Mouse (Mus musculus) induced T-regulatory cell, adult 2 months (primary cell): ENCODE measurements around the gene Mill2.
"Not testable (repeated sequence)": the region's sequence is repeated elsewhere in the genome, so short reads cannot be mapped to it uniquely, and the experiment has no call there.

ENCODE experiments used
- DNase-seq: peaks from one replicate; pipeline ENCODE4 v3.0.0-alpha.2; 2012; ENCODE audit warnings: low read depth

Gene Mill2

DNA sequence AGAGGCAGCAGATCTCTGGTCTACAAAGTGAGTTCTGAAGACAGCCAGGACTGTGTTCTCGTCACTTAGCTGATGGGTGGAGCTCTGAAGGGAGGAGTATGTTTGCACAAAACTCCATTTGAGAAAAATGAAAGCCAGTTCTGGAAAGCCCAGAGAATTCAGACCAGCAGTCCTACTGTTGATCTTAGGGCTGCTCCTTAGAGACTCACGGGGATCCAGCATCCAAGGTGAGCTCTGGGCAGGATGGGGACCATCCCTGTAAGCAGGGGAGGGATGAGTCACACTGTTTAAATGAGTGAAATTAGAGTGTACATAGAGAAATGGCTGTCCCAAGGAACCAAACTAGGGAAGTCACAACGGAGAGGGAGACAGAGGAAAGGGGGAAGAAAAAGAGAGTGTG is at the start of gene Mill2:
Mill2 (plus strand) TSS at position 102 of the 400 bp plus-strand sequence.
- DNase-seq: no peak

GRCm38 (mm10) chr7:18790671-18791070 is 49.1 kb upstream of the Mill2 start:
- not testable (repeated sequence) for DNase-seq

DNA sequence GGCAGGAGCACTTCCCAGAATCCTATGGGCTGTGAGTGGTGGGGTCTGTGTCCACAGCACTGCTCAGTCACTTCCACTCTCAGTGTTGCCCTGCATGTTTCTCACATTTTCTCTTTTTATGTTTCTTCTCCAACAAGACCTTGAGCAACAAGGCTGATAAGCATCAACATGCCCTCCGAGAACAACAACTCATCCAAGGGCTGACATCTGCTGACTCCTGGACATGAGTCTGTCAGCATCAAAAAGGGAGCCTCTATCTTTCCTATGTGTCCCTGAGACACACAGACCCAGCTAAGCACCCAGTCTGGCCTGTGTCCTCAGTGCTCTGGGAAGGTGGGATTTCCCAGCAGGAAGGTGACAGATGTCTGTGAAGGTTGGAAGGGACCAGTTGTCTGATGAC is 41.3 kb upstream of the Mill2 start, which contains the start of gene Psg19:
Psg19 (minus strand) TSS at position 101 of the 400 bp plus-strand sequence.
- DNase-seq: no peak

DNA sequence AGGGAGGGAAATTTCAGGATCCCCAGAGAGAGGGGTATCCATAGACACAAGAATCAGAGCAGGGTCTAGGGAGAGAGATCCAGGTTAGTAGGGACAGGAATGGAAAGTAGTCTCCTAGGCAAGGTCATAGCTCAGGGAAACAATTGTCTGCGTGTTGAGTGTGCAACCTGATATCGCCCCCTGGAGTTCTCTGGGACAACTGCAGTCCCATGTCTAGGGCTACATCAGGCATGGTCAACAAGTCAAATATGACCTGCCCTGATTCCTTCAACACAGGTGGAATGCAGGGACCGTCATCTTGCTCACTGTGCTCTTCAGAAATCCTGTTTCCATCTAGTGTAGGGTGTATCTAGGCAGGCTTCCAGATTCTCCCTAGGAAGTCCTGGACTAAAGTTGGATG is 40.6 kb upstream of the Mill2 start:
- peak; percentile 20 for DNase-seq

DNA sequence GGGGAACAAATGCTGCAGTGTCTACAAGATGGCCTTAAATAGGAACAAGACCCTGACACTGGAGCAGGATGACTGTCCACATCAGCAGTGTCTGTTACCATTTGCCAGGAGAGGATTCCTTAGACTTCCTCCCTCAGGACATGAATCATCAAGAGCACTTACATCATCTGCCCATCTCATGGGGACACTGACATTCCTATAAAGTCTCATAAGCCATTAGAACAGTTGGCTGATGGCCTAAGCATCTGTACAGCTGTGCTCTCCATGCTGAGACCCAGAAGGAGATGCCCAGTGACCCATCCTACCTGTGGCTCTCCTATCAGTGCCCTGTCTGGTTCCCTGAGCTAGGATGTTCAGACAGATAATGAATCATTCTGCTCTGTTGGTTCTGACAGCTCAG is 36.2 kb upstream of the Mill2 start:
- no peak for DNase-seq

DNA sequence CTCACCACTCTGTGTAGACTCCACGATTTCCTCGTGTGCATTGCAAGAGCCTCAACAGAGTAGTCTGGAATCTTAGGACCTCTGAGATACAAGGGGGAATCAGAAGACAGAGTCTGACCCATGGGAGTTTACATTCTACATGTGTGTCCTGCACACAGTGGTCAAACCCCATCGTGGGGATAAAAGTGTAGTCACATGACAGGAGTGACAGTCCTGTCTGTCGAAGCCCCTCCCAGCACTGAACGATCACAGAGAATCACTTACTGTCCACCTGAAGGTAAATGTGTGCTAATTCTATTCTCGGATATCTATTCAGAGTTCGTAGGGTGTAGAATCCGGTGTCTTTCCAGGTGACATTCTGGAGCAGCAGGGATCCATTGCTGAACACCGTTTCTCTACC is 21.5 kb upstream of the Mill2 start:
- DNase-seq: no peak

GRCm38 (mm10) chr7:18821507-18821906 is 18.3 kb upstream of the Mill2 start, which contains the start of gene Psg17:
Gene Psg17, minus strand, starts transcription at chr7:18821607.
- DNase-seq: no peak

GRCm38 (mm10) chr7:18827792-18828546 is 11.8 kb upstream of the Mill2 start:
- no peak for DNase-seq

- peak; percentile 42 for DNase-seq
Observed at GRCm38 (mm10) chr7:18828592-18828991, 11.2 kb upstream of the Mill2 start.

GRCm38 (mm10) chr7:18829545-18829944 is 10.2 kb upstream of the Mill2 start:
- no peak for DNase-seq

DNA sequence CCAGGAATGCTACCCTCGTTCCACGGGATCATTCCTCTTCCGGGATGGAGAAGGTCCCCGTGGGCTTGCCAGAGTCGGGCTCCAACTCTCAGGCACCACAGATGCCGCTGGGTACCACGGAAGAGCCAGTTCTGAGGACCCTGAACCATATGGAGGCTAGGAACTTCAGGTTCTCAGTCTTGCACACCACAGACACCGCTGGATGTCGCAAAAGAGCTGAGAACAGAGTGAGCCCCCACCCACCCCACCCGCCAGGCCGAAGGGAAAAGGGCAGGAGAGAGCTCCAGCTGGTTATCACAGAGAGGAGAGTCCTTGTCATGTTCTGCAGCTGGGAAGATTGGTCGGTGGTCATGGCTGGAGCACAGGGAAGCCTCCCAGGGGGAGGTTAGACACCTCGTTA is 7.5 kb upstream of the Mill2 start:
- DNase-seq: no peak

GRCm38 (mm10) chr7:18840386-18841173 is 814 bp downstream of the Mill2 start:
- peak; percentile 72 for DNase-seq

DNA sequence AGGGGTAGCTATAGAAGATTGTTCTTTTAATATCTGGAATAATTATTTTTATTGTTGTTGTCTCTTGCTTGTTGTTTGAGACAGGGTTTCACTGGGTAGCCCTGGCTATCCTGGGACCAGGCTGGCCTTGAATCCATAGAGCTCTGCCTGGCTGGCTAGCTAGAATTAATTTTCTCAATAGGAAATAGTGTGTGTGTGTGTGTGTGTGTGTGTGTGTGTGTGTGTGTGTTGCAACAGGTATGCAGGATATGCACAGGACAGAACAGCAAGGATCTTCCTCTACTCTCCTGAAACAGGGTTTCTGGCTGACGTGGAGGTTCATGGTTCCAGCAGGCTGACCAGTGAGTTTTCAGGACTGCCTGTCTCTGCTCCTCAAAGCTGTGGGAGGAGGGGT is 1.4 kb downstream of the Mill2 start:
- DNase-seq: no peak

DNA sequence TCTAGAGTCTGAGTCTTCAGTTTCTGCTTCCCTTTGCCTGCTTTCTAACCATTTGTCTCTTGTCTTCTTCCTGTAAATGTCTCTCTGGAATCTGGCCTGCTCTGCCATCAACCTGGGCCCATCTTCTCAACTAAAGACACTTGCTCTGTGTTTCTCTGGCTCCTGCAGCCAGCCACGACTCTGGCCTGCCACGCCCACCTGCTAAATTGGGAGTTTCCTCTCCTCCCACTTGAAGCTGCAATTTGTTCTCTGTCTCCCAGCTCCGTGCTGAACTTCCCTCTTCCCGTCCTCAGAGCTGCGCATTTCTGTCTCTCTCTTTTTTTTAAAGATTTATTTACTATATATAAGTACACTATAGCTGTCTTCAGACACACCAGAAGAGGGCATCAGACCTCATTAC is 5.0 kb downstream of the Mill2 start:
- no peak for DNase-seq

DNA sequence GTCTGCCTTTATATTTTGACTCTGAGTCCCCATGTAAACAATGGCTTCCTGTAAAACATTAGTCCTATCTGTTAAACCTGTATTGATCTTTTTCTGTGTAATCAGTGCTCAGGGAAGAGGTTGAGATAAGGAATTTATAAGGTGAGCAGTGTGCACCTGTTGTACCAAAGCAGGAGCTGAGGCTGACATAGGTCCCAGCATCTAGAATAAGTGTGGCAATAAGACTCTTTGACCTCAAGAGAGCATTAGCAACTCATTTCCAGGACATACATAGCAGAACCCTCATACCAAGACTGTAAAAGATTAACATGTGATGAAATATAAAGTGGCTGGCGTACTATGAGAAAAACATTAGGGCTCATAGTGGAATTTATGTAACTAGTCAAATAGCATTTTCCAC is 8.6 kb downstream of the Mill2 start:
- DNase-seq: no peak

DNA sequence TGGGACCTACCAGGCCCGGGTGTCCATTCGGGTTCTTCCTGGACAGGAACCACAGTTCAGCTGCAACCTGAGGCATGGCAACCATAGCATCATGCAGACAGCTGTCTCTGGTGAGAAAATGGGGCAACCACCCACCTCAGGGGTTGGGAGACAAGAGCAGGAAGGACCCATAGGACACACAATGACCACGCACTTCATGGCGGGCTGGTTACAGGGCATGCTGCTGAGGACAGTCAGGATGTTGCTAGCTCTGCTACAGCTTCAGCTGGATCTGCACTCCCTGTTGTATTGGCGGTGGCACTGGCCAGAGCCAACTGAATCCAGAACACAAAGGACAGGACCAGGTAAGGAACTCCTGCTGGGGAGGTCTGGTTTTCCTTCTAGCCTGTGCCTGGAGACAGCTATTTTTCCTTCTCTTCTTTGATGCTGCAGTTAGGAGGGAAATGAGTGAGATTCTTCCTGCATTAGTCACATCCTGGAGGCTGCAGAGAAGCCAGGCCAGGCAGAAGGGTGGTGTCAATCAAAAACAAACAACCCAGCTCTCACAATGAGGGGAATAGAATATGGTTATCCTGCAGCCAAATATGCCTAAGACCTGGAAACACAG is 18.6 kb downstream of the Mill2 start:
- DNase-seq: no peak

- no peak for DNase-seq
Observed at GRCm38 (mm10) chr7:18862801-18863200, 23.0 kb downstream of the Mill2 start.

- no peak for DNase-seq
Observed at GRCm38 (mm10) chr7:18868491-18868890, 28.7 kb downstream of the Mill2 start.

DNA sequence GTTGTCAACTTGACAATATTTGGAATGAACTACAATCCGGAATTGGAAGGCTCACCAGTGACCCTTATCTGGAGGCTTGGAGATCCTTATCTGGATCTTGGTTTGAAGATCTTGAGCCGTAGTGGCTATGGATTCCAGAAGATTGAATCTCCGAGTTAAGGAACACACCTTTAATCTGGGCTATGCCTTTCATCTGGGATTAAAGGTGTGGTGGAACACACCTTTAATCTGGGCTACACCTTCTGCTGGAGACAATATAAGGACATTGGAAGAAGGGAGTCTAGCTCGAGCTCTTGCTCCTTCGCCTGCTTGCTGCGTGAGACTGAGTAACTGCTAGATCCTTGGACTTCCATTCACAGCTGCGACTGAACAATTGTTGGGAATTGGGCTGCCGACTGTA is 31.3 kb downstream of the Mill2 start, which contains the start of gene Pglyrp1:
Pglyrp1 (plus strand) TSS at position 301 of the 400 bp plus-strand sequence.
- DNase-seq: not testable (repeated sequence)

DNA sequence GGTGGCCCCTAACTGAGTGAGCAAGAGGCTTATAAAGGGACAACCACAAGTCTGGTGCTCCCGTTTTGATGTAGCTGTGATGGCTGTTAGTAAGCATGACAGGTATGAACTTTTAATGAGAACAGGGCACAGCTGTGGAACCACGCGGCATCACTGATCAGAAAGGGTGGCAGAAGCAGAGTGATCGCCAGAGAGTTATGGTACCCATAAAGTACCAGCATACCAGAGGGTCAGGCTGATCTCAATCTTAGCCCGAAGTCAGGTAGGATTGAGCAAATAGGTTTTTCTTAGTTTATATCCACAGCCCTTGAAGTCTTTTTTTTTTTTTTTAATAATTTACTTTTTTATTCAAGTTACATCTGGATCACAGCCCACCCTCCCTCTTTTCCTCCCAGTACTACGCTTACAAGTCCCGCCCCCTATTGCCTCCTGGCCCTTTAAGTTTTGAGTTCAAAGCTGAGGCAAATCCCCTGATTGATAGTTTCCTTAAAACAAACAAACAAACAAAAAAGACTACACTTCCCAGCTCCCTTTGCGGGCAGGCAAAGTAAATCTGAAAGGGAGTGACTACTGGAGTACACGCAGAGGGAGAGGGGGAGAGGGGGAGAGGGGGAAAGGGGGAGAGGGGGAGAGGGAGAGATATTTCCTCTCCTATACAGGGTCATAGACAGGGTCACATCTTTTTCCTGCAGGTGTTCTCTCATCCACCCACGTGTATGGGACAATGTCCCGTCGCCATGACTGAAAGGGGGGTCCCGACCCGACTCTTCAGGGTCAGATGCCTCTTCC is 32.4 kb downstream of the Mill2 start:
- no peak for DNase-seq

GRCm38 (mm10) chr7:18872816-18873215 is 33.0 kb downstream of the Mill2 start:
- no peak for DNase-seq

DNA sequence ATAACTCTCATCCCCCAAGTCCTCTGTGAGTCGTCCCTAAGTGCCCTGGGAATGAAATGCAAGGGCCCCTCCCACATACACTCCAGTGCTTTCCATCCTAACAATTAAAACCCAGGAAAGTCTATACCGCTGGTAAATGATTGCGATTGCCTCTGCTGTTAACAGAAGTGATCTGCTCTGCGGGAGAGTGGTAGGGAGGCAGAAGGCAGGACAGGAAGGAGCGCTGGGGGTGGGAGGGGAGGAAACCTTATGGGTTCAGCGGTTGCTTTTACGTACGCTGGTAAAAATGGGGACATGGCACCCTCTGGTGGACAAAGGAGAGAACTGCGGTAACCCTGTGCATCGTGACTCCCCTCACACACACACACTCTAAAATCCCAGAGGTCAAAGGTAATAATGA is 33.5 kb downstream of the Mill2 start:
- peak; percentile 93 for DNase-seq
